In genomic region chr11:20823961-20824360, GRCm38 (mm10) we compare ENCODE assay signal across 13 mouse cellular contexts.
"Had no signal": no experiment of that assay in that cellular context is flagged by ENCODE, and none has a peak within 500 bp of the region (broad histone marks: within the 10 kb centered on the region; RNA-seq: fewer than 3 reads in every experiment).

No protein-coding gene starts in this region.

- H3K9me3 ChIP-seq: liver, embryonic 13.5 days; midbrain, embryonic 15.5 days; neural tube, embryonic 12.5 days had no signal

- H3K27ac ChIP-seq: left cerebral cortex, adult 2 months; liver, embryonic 13.5 days; midbrain, embryonic 15.5 days; neural tube, embryonic 12.5 days had no signal

- H3K4me3 ChIP-seq: left cerebral cortex, adult 2 months; liver, embryonic 13.5 days; midbrain, embryonic 15.5 days; neural tube, embryonic 12.5 days had no signal

- H3K4me2 ChIP-seq: liver, embryonic 13.5 days; midbrain, embryonic 15.5 days; neural tube, embryonic 12.5 days had no signal

- H3K27me3 ChIP-seq: liver, embryonic 13.5 days; midbrain, embryonic 15.5 days; neural tube, embryonic 12.5 days had no signal

- DNase-seq: kidney, adult 8-10 months; kidney, postnatal 25 days; liver, embryonic 13.5 days; lung, adult 2 months; lung, postnatal 36 days; right cerebral cortex, adult 18-20 months; right cerebral cortex, postnatal 25 days; thymus, postnatal 36 days had no signal

- H3K9ac ChIP-seq: liver, embryonic 13.5 days; midbrain, embryonic 15.5 days; neural tube, embryonic 12.5 days had no signal

- ATAC-seq: intestine, postnatal 0 days; lung, postnatal 0 days had no signal
